Mouse (Mus musculus) kidney, adult 2 months (tissue): ENCODE data around the gene Egr4.

Source experiments
- CTCF ChIP-seq: fragments of 200-500 bp; conservative IDR thresholded peaks from 2 replicates; pipeline ENCODE4 v1.5.1; 2011; ENCODE audit warnings: low read depth, mild to moderate bottlenecking, control low read depth, low read length, moderate library complexity, mixed read lengths; ENCODE audit not compliant: insufficient read depth, insufficient read length
- POLR2A ChIP-seq: fragments of 200-500 bp; IDR thresholded peaks from one replicate; pipeline ENCODE4 v1.6.1; 2011; ENCODE audit warnings: low read depth, low read length, control low read depth

- no peak for TF ChIP-seq CTCF
- TF ChIP-seq POLR2A: no peak
These were observed 1.3 kb downstream of the Egr4 start for GRCm38 (mm10) chr6:85512056-85512440.
